Mouse (Mus musculus) embryo, embryonic 11.5 days (tissue): ENCODE data around the gene Cfap73.
A peak's percentile ranks its signal among the peaks of the same experiment; 100 is the strongest.

Experiments
- DNase-seq: peaks from one replicate; pipeline ENCODE4 v3.0.0-alpha.2; 2012; ENCODE audit warnings: low read depth, low spot score

Gene Cfap73

GRCm38 (mm10) chr5:120612822-120613604, 21.0 kb downstream of the Cfap73 start:
- DNase-seq = peak; percentile 100

- DNase-seq = peak; percentile 92
Measured at GRCm38 (mm10) chr5:120612442-120612821, 21.6 kb downstream of the Cfap73 start, which contains the start of the genes Rita1 and Ddx54. Gene Rita1 (minus strand): TSS chr5:120612589. Gene Ddx54 (plus strand): TSS chr5:120612739.

- no peak for DNase-seq
Measured at GRCm38 (mm10) chr5:120611416-120611815, 22.6 kb downstream of the Cfap73 start.

- DNase-seq = no peak
Measured at GRCm38 (mm10) chr5:120610906-120611305, 23.1 kb downstream of the Cfap73 start.

- no peak for DNase-seq
Measured at GRCm38 (mm10) chr5:120609246-120609775, 24.7 kb downstream of the Cfap73 start.

- DNase-seq = no peak
Measured at GRCm38 (mm10) chr5:120607335-120607734, 26.7 kb downstream of the Cfap73 start.

- DNase-seq = no peak
Measured at GRCm38 (mm10) chr5:120606590-120607200, 27.3 kb downstream of the Cfap73 start.

- peak; percentile 89 for DNase-seq
Measured at GRCm38 (mm10) chr5:120605688-120606087, 28.3 kb downstream of the Cfap73 start.

- no peak for DNase-seq
Measured at GRCm38 (mm10) chr5:120605241-120605661, 28.8 kb downstream of the Cfap73 start.

- peak; percentile 80 for DNase-seq
Measured at GRCm38 (mm10) chr5:120604839-120605238, 29.2 kb downstream of the Cfap73 start.

- DNase-seq = no peak
Measured at GRCm38 (mm10) chr5:120603515-120603914, 30.5 kb downstream of the Cfap73 start.

- no peak for DNase-seq
Measured at GRCm38 (mm10) chr5:120602210-120602609, 31.8 kb downstream of the Cfap73 start.

- DNase-seq = no peak
Measured at GRCm38 (mm10) chr5:120600946-120601668, 32.9 kb downstream of the Cfap73 start.

GRCm38 (mm10) chr5:120599625-120600024, 34.4 kb downstream of the Cfap73 start:
- DNase-seq = no peak

GRCm38 (mm10) chr5:120594485-120594884, 39.5 kb downstream of the Cfap73 start:
- DNase-seq = no peak

- DNase-seq = no peak
Measured at GRCm38 (mm10) chr5:120592141-120592540, 41.9 kb downstream of the Cfap73 start.

GRCm38 (mm10) chr5:120590356-120591010, 43.6 kb downstream of the Cfap73 start:
- no peak for DNase-seq

GRCm38 (mm10) chr5:120588569-120589094, 45.4 kb downstream of the Cfap73 start, which contains the start of the genes Tpcn1 and Iqcd:
Gene Tpcn1 (minus strand): TSS chr5:120588673.
Gene Iqcd (plus strand): TSS chr5:120589016.
- peak; percentile 99 for DNase-seq

- no peak for DNase-seq
Measured at GRCm38 (mm10) chr5:120587940-120588568, 46.0 kb downstream of the Cfap73 start.

- DNase-seq = no peak
Measured at GRCm38 (mm10) chr5:120587616-120587926, 46.5 kb downstream of the Cfap73 start.
